Mouse (Mus musculus): ENCODE data around the gene Hpca. TPM values are rescaled to one million over a fixed set of nuclear protein-coding genes. Genes with fewer than 3 reads are reported as not detected.

Hpca gene
- polyA plus RNA-seq, 1 experiment = 0.41 TPM

DNA sequence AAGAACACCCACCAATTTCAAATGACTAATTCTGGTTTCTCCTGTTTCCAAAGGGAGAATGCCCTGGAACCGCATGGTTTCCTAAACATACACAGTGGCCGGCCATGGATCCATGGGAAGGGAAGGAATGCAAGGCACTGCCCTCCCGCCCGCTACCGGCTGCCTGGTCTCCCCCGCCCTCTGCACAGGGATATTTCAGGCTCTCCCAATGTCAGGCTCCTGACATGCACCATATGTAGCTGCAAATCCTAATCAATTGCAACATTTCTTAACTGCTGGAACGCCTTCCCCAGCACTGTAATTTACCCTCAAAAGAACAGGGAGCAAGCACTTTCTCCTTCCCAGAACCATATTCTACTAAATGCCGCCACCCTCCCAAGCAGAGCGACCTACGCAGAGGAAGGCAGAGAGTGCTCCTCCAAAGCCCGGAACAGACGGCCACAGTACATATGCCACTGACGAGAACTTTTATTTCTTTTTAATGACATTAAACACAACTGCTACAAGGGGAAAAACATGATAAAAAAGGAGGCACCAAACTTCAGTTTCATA, 25.8 kb upstream of the Hpca start:
- WGBS = 75% methylated on average over 13 of the region's 13 CpGs
- no peaks in the 10 kb centered on the region for H3K27me3 ChIP-seq (replicated peaks; ENCODE audit: control insufficient read depth, insufficient read depth, low read length)
- no peak overlapping the region for H3K4me3 ChIP-seq (ENCODE audit: insufficient read depth, low read depth, low read length)
- no peak for TF ChIP-seq CTCF (conservative IDR thresholded peaks at IDR 0.05; ENCODE audit: insufficient read depth, insufficient read length, low read depth, low read length)
- TF ChIP-seq POLR2A (IDR thresholded peaks at IDR 0.05; ENCODE audit: low read depth, low read length) = no peak
- no peaks in the 10 kb centered on the region for H3K4me1 ChIP-seq (ENCODE audit: control insufficient read depth, insufficient read depth, low read length)
- DNase-seq = no peak
- H3K36me3 ChIP-seq (ENCODE audit: control insufficient read depth, insufficient read depth, low read length) = peaks cover 4% of the 10 kb centered on the region
- H3K27ac ChIP-seq (ENCODE audit: insufficient read depth, low read depth, low read length) = no peak overlapping the region

DNA sequence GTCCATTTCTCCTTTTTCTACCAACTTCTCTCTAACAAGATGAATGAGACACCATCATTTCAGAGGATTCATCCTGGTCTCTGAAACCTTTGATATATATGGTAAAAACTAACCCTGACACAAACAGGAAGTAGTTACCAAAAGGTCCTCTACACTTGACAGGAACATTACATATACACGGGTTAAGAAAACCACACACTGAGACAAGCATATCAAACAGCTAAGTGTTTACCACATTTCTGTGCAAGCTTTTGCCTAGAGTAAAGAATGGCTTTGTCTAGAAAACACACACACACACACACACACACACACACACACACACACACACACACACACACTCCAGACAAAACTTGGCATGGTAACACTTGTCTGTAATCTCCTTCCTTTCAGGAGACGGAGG, 24.6 kb upstream of the Hpca start:
- no peak for DNase-seq
- H3K36me3 ChIP-seq (ENCODE audit: control insufficient read depth, insufficient read depth, low read length) = peaks cover 4% of the 10 kb centered on the region
- H3K27ac ChIP-seq (ENCODE audit: insufficient read depth, low read depth, low read length) = no peak overlapping the region
- no peaks in the 10 kb centered on the region for H3K4me1 ChIP-seq (ENCODE audit: control insufficient read depth, insufficient read depth, low read length)
- no peaks in the 10 kb centered on the region for H3K27me3 ChIP-seq (replicated peaks; ENCODE audit: control insufficient read depth, insufficient read depth, low read length)
- TF ChIP-seq CTCF (conservative IDR thresholded peaks at IDR 0.05; ENCODE audit: insufficient read depth, insufficient read length, low read depth, low read length) (no peak), POLR2A (IDR thresholded peaks at IDR 0.05; ENCODE audit: low read depth, low read length) (no peak)
- WGBS = 33% methylated on average over 2 of the region's 2 CpGs
- no peak overlapping the region for H3K4me3 ChIP-seq (ENCODE audit: insufficient read depth, low read depth, low read length)

DNA sequence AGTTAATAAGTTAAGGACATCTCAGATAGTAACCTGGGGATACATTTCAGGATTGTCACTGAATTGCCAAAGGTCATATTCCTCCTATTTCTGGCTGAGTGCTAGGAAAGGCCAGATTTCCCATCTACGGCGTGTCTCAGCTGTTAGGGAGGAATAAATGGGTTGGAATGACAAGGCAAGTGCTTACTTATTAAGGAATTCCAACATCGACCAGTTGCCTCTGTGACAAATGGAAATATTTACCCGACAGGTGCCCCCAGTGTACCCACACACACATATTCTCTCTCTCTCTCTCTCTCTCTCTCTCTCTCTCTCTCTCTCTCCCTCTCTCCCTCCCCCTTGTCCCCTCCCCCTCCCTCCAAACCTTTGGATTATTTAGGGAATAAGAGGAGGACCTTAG, 24.1 kb upstream of the Hpca start:
- Histone ChIP-seq H3K27me3 (replicated peaks; ENCODE audit: control insufficient read depth, insufficient read depth, low read length) (no peaks in the 10 kb centered on the region), H3K4me1 (ENCODE audit: control insufficient read depth, insufficient read depth, low read length) (no peaks in the 10 kb centered on the region), H3K4me3 (ENCODE audit: insufficient read depth, low read depth, low read length) (no peak overlapping the region), H3K36me3 (ENCODE audit: control insufficient read depth, insufficient read depth, low read length) (peaks cover 4% of the 10 kb centered on the region), H3K27ac (ENCODE audit: insufficient read depth, low read depth, low read length) (no peak overlapping the region)
- peak; percentile 35 for DNase-seq
- no peak for TF ChIP-seq POLR2A (IDR thresholded peaks at IDR 0.05; ENCODE audit: low read depth, low read length)
- no peak for TF ChIP-seq CTCF (conservative IDR thresholded peaks at IDR 0.05; ENCODE audit: insufficient read depth, insufficient read length, low read depth, low read length)
- 38% methylated on average over 4 of the region's 4 CpGs for WGBS

DNA sequence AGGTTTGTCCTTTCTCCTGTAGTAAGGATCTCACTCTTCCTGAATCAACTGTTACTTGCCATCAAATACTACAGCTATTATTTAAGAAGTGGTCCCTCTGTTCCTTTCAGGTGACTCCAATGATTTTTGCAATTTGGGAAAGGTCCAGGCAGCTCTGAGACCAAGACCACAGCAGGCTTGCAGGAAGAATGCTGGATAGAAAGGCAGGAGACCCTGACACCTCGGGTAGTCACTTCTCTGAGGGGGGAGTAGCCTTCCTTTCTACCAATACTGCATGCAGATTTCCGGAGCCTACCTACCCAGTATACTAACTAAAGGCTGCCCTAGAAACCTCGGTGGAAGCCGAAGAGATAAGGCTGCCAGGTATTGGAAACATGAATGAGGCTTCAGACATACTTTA, 23.6 kb upstream of the Hpca start:
- 61% methylated on average over 4 of the region's 4 CpGs for WGBS
- H3K36me3 ChIP-seq (ENCODE audit: control insufficient read depth, insufficient read depth, low read length) = peaks cover 2% of the 10 kb centered on the region
- no peak overlapping the region for H3K4me3 ChIP-seq (ENCODE audit: insufficient read depth, low read depth, low read length)
- DNase-seq = no peak
- H3K27ac ChIP-seq (ENCODE audit: insufficient read depth, low read depth, low read length) = no peak overlapping the region
- H3K4me1 ChIP-seq (ENCODE audit: control insufficient read depth, insufficient read depth, low read length) = no peaks in the 10 kb centered on the region
- no peak for TF ChIP-seq CTCF (conservative IDR thresholded peaks at IDR 0.05; ENCODE audit: insufficient read depth, insufficient read length, low read depth, low read length)
- TF ChIP-seq POLR2A (IDR thresholded peaks at IDR 0.05; ENCODE audit: low read depth, low read length) = no peak
- H3K27me3 ChIP-seq (replicated peaks; ENCODE audit: control insufficient read depth, insufficient read depth, low read length) = no peaks in the 10 kb centered on the region

DNA sequence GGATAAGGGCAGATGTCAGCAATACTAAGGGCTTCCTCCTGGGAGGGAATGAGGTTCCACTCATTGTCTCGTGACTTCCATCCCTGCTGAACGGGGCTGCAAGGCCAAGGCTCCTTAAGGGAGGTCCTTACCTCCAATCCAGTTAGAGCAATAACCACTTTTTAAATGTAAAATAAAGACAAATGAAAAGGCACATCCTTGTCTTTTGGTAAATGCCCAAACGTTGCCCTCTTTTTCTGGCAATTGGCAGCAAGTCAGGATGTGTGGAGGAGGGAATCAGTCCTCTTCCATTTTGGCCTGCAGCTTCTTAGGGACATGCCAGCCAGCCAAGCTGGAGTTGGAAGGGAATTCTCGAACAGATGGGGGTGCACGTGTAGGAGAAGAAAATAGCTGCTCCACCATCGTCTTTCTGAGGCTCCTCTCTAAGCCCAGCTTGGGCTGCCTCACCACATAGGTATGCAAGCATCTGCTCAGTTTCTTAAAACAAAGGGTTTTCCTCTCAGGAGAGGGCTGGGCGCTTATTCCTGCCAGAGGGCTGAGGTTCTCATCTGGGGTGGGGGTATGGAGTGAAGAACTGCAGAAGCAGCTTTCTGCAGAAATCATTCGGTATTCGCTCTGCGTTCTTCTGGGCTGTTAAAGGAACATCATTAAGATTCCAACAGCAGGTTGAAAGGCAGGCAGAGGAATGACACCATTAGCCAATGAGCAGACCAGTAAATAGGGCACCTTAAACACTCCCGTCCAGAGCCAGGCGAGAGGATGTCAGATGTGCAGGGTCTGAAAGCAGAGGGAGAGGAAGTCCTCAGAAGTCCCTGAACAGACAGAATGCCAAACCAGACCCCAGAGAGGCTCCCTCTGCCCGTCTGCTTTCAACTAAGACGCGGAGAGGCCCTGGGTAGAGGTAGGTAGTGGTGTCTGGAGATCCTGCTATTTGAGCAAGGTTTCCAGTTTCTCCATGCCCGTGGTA, 22.8 kb upstream of the Hpca start:
- Histone ChIP-seq H3K27ac (ENCODE audit: insufficient read depth, low read depth, low read length) (no peak overlapping the region), H3K4me3 (ENCODE audit: insufficient read depth, low read depth, low read length) (no peak overlapping the region), H3K4me1 (ENCODE audit: control insufficient read depth, insufficient read depth, low read length) (no peaks in the 10 kb centered on the region), H3K36me3 (ENCODE audit: control insufficient read depth, insufficient read depth, low read length) (no peaks in the 10 kb centered on the region; the same call in 1 of the 2 replicates), H3K27me3 (replicated peaks; ENCODE audit: control insufficient read depth, insufficient read depth, low read length) (no peaks in the 10 kb centered on the region)
- TF ChIP-seq CTCF (conservative IDR thresholded peaks at IDR 0.05; ENCODE audit: insufficient read depth, insufficient read length, low read depth, low read length) (no peak), POLR2A (IDR thresholded peaks at IDR 0.05; ENCODE audit: low read depth, low read length) (no peak)
- no peak for DNase-seq
- 64% methylated on average over 16 of the region's 16 CpGs for WGBS

DNA sequence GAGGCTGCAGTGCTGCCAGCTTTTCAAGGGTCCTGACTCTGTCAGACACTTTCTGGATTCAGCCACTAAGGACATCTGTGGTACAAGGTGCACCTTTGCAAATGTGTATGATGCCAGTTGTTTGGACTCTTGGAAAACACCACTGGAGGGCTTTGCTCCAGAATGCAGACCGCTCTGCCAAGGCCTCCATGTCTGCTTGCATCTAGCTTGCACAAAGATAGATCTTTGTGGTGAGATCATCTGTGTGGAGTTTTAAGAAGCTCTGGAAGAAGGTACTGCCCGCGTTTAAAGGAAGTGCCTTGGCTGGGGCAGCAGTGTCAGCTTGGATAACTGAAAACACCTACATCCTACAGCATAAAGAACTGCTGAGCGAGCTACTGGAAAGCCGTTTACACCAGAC, 21.7 kb upstream of the Hpca start:
- TF ChIP-seq CTCF (conservative IDR thresholded peaks at IDR 0.05; ENCODE audit: insufficient read depth, insufficient read length, low read depth, low read length) = no peak
- TF ChIP-seq POLR2A (IDR thresholded peaks at IDR 0.05; ENCODE audit: low read depth, low read length) = no peak
- Histone ChIP-seq H3K4me3 (ENCODE audit: insufficient read depth, low read depth, low read length) (no peak overlapping the region), H3K4me1 (ENCODE audit: control insufficient read depth, insufficient read depth, low read length) (no peaks in the 10 kb centered on the region), H3K27ac (ENCODE audit: insufficient read depth, low read depth, low read length) (no peak overlapping the region), H3K36me3 (ENCODE audit: control insufficient read depth, insufficient read depth, low read length) (no peaks in the 10 kb centered on the region), H3K27me3 (replicated peaks; ENCODE audit: control insufficient read depth, insufficient read depth, low read length) (no peaks in the 10 kb centered on the region)
- WGBS = 83% methylated on average over 5 of the region's 5 CpGs
- DNase-seq = no peak

DNA sequence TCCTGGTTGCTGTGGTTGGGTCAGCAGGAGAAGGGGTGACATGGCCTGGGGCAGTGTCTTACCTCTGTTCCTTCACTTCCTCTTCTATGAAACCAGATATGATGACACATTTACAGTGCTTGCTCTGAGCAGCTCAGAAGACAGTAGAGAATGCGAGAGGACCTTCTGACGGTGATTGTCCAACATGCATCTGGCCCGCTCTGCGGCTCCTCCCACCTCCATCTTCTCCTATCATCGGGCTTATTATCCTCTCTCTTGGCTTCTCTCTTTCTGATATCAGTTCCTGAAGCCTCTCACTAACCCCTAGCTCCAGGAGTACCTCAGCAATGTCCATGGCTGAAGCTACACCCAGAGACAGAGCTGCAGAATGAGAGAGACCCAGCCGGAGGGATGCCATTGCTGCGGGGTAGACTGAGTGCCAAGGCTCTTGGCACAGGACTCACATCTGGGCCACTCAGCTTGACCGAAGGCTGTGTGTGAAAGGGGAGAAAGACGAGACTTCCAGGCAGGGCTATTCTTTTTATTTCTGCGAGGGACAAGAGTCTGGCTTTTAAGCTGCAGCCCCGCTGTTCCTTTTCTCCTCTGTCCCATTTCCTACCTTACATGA, 20.7 kb upstream of the Hpca start:
- no peak for TF ChIP-seq POLR2A (IDR thresholded peaks at IDR 0.05; ENCODE audit: low read depth, low read length)
- no peak for TF ChIP-seq CTCF (conservative IDR thresholded peaks at IDR 0.05; ENCODE audit: insufficient read depth, insufficient read length, low read depth, low read length)
- Histone ChIP-seq H3K4me1 (ENCODE audit: control insufficient read depth, insufficient read depth, low read length) (no peaks in the 10 kb centered on the region), H3K27me3 (replicated peaks; ENCODE audit: control insufficient read depth, insufficient read depth, low read length) (no peaks in the 10 kb centered on the region), H3K36me3 (ENCODE audit: control insufficient read depth, insufficient read depth, low read length) (no peaks in the 10 kb centered on the region), H3K27ac (ENCODE audit: insufficient read depth, low read depth, low read length) (no peak overlapping the region), H3K4me3 (ENCODE audit: insufficient read depth, low read depth, low read length) (no peak overlapping the region)
- WGBS = 85% methylated on average over 11 of the region's 11 CpGs
- DNase-seq = no peak
